Mouse (Mus musculus) stomach, postnatal 0 days (tissue): ENCODE results near the gene Zfp981.
"Not testable (repeated sequence)": the region's sequence is repeated elsewhere in the genome, so short reads cannot be mapped to it uniquely, and the experiment has no call there.

ENCODE experiments used
- CTCF ChIP-seq: IDR thresholded peaks from 2 replicates; pipeline ENCODE4 v1.5.1; 2016; ENCODE audit warnings: antibody characterized with exemption, low read depth, mild to moderate bottlenecking, moderate library complexity
- EP300 ChIP-seq: optimal IDR thresholded peaks from 2 replicates; pipeline ENCODE3; 2016; ENCODE audit warnings: antibody characterized with exemption

- TF ChIP-seq EP300, CTCF: not testable (repeated sequence)
These were observed 12.6 kb upstream of the Zfp981 start for GRCm38 (mm10) chr4:146489196-146489595.
